Mouse (Mus musculus): ENCODE data around the gene Itpr2. TPM values are rescaled to one million over a fixed set of nuclear protein-coding genes. Genes with fewer than 3 reads are reported as not detected.
"Not testable (repeated sequence)": the region's sequence is repeated elsewhere in the genome, so short reads cannot be mapped to it uniquely, and the experiment has no call there.

Gene Itpr2
- total RNA-seq, 4 experiments from 2014 or later, result 40.3 to 45.9 (median 42.7) TPM

DNA sequence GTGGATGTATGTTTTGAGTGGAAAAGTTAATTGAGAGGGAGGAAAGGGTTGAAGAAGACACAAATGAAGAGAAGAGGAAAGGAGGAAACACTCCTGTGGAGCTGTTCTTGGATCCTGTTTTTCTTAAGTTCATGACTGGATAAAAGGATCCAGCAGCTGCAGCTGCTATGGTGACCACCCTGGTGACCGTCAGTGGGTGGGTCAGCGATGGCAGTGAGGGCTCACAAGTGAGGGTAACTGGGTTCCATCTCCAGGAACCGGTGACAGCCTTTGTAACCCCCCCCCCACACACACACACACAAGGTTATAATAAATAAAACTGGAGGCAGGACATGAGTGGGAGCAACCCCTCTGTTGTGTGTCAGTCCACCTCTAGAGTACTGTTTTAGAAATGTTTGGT is 833 bp upstream of the Itpr2 start:
- DNase-seq, result no peak

DNA sequence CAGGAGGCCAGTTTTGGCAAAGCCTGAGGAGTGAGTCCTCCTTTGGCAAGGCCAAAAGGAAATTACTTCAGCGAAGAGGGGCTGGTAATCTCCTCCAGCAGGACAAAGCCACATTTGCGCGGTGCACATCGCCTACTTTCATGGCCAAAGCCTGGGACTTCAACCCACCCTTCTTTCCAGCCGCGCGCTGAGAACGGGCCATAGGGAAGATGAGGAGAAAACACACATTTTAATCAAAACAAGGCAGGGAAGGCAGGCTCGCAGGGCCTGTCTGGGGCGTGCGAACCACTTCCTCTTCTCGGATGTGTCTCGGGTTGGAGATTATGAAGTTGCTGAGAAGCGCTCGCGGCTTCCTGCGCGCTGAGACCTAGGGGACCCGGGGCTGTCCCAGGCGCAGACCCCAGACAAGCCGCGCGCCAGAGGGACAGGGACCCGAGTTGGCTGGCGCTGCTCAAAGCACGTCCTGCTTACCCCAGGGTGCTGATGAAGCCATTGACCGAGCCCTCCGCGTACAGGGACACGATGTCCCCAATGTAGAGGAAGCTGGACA is 632 bp downstream of the Itpr2 start:
- DNase-seq, result peak; percentile 33

DNA sequence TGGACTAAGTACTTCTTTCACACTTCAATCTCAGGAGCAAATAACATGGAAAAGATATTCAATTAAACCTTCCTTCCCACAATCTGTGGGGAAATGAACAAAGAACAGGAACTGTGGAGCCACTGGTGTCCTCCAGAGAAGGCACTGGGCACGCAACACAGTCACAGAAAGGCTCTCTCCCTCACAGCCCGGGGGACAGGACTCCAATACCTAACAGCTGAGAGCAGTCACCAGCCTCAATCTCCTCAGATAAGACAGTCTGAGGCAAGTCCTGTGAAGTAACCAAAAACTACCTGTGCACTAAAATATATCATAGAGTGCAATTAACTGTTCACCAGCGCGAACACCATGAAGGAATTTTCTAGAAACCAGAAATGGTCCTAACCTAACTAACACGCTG is 1.3 kb downstream of the Itpr2 start:
- DNase-seq, result no peak

DNA sequence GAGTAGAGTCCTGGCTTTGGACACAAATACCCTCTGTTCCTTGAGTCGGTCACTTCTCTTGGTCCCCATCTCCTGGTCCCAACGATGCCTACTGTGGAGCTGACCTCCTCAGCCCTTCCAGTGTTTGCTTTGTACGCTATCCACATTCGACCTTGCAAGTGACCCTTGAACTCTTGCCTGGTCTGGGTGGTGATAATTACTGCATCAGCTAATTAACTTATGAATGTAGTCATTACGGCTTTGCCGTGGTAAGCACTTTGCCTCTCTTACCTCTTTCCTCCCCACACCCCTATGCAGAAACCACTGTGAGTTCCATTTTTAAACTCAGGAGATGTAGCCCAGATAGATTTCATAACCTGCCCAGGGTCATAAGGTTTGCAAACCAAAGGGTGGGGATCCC is 1.8 kb downstream of the Itpr2 start:
- DNase-seq, result no peak

DNA sequence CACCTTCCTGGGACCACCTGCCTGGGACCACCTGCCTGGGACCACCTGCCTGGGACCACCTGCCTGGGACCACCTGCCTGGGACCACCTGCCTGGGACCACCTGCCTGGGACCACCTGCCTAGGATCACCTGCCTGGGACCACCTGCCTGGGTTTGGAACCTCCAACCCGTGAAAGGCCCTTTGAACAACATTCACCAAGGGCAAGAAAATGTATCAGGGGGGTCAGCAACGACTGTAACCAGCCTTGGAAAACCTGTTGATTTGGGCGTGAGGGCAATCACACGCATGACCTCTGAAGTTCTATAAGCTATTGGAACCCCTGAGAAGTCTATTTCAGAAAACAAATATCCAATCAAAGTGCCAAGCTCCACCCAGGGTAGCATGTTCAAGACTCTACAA is 2.5 kb downstream of the Itpr2 start:
- DNase-seq, result no peak

DNA sequence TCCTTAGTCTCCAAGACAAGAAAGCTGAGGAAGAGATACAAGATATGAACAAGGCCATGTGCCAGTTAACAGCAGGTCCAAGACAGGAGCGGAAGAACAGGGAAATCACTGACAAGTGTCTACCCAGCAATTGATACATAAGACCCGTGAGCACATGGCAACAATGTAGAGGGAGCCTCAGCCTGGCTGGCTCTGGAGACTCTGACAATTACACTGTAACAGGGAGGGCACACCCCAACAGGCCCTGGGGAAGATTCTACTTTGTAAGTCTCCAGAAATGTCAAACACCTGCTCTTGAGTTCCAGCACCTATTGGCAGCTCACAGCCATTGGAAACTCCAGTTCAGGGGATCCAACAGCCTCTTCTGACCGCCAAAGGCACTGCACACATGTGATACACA is 3.6 kb downstream of the Itpr2 start:
- DNase-seq, result no peak

DNA sequence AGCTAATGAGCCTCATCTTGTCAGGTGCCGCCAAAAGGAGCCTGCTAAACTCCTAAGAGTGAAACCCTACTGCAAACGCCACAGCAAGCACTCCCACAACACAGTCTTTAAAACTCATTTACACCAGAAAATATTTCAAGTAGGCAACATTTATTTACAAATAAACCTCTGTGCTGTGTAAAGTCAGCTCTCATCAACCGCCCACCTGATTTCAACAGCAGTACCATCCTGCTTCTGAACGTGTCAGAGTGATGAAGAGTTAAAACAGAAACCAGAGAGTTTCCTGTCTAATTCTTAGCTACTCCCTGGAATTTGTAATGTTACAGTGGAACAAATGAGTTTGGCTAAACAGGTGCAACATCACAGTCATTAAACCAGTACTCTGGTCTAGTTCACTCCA is 4.2 kb downstream of the Itpr2 start:
- no peak for DNase-seq

DNA sequence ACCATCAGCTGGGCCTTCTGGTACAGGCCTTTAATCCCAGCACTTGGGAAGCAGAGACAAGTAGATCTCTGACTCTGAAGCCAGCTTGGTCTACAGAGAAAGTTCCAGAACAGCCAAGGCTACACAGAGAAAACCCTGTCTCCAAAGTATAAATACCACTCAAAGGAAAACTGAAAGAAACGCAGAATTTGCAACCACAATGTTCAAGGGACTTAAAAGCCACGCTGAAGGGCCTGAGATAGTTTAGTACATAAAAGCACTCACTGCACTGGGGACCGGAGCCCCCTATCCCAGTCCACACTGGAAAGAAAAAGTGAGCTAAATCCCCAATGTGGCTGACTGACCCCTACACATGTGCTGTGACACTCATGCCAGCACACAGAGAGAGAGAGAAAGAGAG is 4.6 kb downstream of the Itpr2 start:
- no peak for DNase-seq

DNA sequence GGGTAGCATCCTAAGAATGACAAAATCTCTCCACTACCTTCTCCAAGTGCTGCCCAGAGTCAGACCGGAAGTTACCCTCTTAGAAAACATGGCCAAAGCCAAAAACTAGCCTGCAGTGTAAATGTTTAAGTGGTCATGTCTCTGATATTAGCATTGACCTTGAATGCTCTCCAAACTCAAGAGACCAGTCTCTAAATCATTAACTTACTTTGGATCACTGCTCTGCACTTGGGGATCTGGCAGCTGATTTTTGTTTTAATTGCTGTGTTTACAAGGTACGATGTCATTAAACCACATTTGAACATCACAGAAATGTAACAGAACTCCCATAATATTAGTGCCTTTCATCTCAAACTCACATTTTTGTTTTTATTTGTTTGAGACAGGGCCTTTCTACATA is 10.3 kb downstream of the Itpr2 start:
- DNase-seq, result no peak

DNA sequence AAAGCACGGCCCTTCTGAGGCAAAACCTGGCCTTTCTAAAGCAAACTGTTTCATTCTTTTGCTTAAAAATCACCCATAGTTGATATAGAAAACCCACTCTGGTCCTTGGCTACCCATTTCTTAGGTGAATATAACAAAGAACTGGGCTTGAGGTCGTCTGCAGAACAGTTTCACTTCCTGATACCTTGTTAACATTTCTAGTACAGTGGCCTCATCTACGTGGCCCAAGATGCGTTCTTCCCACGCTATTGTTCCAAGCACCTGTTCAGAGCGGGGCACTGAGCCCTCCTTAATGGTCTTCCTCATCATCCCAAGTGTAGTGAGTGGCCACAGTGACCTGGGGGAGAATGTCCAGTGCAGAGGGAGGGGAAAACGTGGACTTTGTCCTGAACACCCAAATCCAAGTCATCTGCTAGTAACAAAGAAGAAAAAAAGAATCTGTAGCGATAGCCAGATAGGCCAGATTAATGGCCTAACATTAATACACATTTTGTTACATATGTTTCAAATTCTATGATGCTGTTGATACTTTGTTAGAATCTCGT is 11.5 kb downstream of the Itpr2 start:
- no peak for DNase-seq

DNA sequence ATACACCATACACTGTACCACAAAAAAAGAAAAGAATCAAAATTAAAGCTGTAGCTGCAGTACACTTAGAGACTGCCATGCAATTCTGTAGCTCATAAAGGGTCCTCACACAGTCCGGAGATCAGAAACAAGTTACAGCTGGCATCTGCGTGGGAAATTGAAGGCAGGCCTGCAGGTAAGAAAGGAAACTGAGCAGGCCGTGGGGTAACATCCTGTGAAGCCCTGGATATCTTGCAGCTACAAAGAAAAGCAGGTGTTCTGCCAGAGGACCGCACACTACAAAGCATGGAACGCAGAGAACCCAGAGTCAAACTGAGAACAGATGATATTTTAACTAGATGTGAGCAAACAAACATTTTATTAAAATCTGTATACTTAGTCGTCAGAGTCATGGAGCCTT is 12.2 kb downstream of the Itpr2 start:
- DNase-seq, result no peak

DNA sequence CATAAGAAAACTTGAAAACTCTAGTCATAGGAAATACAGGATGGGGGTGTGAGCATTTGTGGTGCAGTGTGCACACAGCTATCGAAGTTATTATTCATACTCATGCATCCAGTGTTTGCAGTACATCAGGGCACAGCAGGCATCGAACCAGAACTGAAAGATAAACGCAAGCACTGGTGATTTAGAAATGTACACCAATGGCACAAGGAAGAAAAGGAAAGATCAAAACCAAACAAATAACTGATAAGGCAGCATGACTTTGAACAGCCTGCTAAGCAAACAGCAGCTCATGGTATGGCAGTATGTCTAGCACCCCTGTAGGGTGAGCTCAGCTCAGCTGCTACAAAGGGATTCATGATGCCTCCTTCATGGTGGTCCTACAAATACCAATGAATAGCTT is 13.3 kb downstream of the Itpr2 start:
- DNase-seq, result no peak

DNA sequence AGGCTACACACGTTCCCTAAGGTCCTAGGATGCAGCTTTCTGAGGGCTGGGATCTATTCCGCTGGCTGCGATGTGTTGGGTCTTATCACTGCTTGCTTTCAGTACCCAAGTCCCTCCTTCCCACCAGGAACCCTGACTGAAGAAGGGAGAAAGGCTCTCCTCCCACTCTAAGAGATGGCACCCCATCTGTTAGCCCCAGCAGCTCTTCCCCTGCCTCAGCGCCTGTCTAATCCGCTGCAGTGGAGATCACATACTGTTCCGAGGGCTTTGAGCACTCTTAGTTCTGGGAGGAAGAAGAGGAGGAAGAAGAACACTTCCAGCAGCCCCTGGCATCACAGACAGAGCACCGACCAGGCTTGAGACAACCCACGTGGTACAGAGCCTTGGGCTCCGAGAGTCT is 14.9 kb downstream of the Itpr2 start:
- DNase-seq, result no peak

DNA sequence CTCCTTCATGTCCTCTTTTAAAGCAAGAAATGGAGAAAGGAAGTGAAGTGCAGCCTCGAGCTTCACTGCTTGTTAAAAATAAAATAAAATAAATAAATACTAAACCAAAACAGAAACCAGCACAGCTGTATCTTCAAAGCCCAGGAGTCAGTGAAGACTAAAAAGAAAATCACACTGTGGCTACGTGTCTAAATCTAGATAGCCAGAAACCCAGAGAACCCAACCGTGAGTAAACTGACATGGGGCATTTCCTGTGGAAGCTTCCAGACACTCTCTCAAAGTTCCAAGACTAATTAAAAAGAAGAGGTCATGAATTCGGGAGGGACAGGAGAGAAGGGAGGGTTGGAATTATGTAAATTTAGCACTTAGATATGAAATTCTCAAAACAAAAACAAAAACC is 15.9 kb downstream of the Itpr2 start:
- no peak for DNase-seq

DNA sequence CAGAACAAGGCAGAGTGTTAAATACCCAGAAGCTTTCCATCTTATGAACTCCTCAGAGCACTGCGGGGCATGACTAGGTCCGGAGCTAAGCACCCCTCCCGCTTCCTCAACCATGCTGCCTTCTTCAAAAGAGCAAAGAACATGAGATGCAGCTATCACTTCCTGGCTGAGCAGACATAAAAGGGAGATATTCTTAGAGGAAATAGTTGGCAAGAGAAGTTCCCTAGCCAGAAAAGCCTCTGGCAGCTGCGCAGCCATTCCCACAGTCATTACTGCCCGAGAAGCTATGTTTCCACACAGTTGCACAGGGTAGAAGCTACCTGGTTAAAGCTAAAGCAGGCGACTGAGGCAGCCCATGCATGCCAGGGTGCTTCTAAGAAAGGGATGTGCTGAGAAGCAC is 20.6 kb downstream of the Itpr2 start:
- DNase-seq, result no peak

DNA sequence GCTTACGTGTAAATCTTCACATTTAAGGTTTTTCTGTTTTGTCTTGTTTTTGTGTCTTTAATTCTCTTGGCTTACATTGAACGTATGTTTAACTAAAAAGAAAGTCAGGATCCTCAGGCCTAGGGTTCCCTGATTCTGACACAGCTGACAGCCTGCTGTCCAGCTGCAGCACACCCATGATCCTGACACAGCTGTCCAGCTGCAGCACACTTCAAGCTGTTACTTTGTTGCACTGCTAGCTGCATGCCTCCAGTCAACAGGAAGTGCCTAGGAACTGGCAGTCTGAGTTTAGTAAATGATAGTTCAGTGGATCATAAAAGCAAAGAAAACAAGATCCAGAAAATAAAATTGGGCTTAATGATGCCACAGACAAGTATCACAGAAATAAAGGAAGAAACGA is 21.1 kb downstream of the Itpr2 start:
- DNase-seq, result no peak

DNA sequence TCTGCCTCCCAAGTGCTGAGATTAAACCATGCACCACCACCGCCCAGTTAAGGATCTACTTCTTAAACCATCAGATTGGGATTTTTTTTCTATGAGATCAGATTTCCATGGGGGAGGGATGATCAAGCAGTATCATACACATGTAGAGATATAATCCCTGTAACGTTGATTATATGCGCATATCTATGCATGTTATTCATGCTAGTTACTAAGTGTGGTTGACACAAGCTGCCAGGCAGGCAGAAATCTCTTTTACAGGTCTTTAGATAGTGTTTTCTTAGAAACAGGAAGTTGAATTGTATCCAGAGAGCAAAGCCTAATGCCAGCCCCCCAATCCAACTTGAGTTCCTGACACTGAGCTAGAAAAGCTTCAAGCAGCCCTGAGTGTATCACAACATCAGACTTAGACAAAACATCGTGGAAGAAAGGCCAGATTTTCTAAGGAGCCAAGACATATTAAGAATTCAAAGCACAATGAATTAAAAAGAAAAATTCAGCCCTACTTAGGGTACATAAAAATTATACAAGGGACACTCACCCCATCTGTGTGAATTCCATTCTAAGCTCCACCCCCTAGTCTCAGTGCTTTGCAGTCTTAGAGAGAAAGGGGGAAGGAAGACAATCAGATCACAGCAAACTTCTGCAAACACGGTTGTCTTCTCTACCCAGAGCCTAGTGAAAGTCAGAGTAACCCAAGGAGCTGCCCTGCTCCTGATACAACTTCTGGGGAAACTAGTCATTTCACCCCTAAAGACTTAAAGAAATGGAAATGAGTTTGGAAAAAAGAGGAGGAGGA is 22.9 kb downstream of the Itpr2 start:
- no peak for DNase-seq

DNA sequence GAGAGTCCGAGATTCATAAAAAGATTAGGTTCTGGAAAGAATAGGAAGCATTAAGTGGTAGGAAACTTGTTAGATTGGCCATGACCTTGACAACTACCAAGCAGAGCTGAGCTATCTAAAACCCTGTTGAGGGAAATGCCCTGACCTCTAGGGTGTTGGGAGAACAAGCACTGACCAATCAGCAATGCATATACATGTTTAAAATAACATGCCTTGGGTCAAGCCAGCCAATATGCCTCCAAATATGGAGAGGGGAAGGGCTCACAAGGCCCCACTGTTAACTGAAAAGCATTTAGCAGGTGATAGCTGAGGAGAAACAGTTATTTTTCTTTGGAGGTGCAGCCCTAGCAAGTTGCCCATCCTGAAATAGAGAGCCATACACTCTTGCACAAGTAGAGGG is 25.2 kb downstream of the Itpr2 start:
- no peak for DNase-seq

DNA sequence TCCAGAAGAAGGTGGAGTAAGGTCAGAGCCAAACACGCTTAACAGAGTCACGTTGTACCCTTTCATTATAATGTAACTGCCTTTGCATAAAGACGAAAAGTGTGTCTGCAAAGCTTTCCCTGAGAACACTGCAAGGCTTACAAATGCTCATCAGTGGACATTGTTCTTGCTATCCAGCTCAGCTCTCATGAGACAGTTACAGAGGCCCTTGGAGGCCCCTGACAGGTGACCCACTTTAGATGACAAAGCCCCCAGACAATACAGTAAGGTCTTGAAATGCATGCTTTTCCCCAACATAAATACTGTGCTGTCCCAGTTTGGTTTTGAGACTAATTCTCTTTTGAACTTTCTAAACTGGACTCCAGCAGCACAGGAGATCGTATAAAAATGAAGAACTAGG is 27.9 kb downstream of the Itpr2 start:
- DNase-seq, result no peak

DNA sequence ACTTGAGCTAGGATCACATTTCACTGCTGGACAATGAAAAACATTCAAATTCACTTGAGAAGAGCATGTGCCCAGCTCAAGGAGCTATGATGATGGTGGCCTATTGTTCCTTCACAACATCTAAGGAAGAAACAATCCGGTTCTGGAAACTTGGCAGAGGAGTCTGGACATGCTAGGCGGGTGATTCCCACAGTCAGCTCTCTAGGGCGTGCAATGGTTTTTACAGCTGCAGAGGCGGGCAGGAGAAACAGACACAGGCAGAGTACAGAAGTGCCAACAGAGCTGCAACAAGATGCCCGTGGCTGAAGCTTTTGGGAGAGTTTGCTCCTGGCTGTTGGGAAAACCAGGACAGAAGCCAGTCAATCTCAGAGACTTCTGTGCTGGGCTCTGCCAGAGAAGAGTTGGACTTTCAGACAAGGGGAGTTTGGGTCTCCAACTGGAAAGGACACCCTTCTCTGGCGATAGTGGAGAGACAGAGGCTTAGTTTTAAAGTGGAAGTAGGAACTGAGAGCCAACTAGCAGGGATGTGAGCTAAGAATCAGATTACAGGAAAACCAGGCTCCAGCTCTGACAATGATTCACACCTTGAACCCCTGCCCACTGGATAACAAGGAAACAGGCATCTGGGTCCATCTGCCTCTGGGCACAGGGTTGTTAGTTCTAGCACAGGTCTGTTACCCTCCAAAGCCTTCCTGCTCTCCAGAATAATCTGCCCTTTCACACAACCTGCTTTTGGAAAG is 28.6 kb downstream of the Itpr2 start:
- DNase-seq, result no peak

DNA sequence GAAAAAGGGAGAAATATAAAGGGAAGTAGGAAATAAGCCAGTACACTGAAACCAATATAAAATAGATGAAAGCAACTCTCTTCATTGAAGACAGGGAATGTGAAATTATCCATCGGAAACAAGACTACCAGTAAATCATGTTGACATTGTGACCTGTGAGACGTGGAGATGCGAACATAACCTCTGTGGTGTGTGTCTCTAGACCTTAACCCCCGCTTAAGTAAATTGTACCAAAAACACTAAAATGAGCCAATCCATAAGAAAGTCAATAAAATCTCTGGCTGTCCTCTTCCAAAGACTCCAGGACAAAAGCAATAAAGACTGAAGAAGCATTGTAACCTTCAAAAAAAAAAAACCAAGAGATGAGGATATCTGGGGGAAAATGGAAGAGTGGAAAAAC is 31.6 kb downstream of the Itpr2 start:
- DNase-seq, result no peak

DNA sequence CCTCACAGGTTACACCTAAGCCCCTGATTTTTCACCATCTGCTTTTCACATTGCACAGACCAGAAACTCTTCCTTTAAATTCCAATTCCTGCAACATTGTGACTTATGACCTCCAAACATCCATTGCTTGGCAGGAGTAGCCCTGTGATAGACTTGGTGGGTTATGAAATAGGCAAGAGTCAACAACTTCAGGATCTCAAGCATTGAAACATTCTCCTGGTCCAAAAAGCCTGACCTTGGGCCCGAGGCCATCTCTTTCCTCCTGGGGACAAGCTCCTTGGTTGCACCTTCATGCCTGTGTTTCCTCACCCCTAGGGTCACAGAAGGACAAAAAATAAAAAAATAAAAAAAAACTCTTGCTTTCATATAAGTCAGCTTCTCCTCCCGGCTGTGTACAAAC is 32.1 kb downstream of the Itpr2 start:
- DNase-seq, result peak; percentile 48

DNA sequence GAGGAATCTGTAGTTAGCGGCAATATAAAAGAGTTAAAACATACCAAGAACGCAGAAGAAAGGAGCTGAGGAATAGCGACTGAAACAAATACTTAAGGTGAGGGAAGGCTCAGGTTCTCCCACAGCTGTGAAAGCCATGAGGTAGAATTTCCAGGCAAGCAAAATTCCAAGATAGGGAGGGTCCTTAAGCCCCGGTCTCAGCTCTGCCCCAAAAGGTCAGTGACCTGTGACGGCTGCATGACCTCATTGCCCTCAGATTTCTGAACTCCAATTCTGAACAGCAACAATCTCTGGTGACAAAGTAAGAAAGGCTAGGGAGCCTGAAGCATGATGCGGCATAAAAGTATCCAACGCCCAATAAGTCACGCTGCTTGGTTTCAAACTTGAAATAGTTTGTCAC is 33.7 kb downstream of the Itpr2 start:
- no peak for DNase-seq

DNA sequence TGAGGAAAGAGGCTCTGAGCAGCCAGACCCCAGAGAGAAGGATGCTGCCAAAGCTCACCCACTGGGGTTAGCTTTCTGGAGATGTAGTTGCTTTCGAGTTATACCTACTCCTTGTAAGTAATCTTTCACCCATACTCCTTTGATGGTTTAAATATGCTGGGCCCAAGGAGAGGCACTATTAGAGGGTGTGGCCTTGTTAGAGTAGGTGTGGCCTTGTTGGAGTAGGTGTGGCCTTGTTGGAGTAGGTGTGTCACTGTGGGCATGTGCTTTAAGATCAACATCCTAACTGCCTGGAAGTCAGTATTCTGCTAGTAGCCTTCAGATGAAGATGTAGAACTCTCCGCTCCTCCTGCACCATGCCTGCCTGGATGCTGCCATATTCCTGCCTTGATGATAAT is 37.4 kb downstream of the Itpr2 start:
- DNase-seq, result not testable (repeated sequence)

Measured in adrenal gland, adult 8-10 months (tissue).